Mouse (Mus musculus) urinary bladder, postnatal 10 days (tissue): Measurements from ENCODE around the gene Rpn1.

Experiments used
- DNase-seq: peaks from one replicate; pipeline ENCODE4 v3.0.0; 2022; ENCODE audit warnings: low spot score

Gene Rpn1

DNA sequence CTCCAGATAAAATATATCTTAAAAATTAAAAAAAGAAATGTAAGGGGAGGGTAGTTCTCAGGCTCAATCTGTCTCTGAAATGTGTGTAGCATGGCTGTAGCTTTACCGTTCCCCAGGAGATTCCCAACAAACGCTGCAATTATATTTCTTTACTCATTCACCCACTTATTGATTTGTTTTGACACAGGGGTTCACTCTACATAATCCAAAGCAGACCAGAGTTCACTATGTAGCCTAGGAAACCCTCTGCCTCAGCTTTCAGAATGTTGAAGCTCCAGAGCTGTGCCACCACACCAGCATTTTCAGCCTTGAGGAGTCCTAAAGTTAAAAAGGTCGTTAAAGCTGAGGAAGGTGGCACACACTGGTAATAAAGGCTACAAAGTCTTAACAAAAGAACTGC lies 18.3 kb upstream of the Rpn1 start:
- no peak for DNase-seq

DNA sequence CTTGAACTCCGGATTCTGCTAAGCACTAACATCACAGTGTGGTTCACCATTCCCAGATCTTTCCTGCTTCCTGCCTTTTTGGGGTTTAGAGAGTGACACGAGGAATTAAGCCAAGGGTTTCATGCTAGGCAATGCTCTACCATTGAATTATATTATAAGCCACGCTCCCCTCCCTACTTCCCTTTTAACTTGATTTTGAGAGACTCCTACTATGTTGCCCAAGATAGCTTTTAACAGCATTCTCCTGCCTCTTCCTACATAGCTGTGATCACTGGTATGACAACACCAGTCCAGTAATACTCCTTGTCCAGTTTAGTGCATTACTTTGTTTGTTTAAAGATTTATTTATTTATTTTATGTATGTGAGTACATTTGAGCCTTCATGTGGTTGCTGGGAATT lies 16.6 kb upstream of the Rpn1 start:
- DNase-seq, result no peak

DNA sequence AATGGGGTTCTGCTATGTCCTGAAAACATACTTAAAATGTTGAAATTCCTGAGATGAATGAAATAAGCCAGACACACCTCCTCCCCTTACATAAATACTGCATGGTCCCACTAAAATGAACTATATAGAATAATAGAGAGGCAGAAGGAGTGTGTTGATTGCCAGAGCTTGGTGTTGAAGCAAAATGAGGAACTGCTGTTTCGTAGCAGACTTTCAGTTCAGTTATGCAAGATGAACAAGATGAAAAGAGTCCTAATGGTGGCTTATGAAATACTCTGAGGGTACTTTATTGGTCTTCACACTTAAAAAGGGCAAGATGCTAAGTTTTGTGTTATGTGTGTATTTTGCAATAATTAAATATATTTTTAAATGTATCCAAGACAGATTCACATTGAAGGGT lies 15.5 kb upstream of the Rpn1 start:
- DNase-seq, result no peak

DNA sequence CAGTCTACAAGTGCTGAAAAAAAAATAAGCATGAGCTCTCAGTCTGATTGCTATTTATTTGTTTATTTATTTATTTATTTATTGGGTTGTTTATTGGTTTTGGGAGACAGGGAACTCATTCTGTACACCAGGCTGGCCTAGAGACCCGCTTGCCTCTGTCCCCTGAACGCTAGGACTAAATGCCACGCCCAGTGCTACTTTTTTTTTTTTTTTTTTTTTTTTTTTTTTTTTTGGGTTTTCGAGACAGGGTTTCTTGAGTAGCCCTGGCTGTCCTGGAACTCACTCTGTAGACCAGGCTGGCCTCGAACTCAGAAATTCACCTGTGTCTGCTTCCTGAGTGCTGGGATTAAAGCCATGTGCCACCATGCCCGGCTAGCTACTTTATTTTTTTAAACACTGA lies 13.8 kb upstream of the Rpn1 start:
- no peak for DNase-seq

DNA sequence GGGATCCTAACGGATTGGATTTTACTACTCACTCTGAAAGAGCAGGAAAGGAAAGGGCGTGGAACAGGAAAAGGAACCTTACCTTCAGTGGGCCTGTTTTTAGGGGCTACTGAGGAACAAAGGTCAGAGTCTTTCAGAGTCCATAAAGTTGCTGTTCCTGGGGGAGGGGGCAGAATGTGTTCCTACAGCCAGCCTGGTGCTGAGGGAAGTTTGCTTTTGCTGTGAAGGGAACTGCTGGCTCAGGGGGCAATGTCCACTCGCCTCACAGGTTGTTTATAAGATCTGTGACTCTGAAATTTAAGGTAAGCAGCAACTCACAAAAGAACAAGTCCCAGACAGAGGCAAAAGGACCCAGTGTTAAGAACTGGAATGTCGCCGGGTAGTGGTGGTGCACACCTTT lies 13.1 kb upstream of the Rpn1 start:
- DNase-seq, result no peak

DNA sequence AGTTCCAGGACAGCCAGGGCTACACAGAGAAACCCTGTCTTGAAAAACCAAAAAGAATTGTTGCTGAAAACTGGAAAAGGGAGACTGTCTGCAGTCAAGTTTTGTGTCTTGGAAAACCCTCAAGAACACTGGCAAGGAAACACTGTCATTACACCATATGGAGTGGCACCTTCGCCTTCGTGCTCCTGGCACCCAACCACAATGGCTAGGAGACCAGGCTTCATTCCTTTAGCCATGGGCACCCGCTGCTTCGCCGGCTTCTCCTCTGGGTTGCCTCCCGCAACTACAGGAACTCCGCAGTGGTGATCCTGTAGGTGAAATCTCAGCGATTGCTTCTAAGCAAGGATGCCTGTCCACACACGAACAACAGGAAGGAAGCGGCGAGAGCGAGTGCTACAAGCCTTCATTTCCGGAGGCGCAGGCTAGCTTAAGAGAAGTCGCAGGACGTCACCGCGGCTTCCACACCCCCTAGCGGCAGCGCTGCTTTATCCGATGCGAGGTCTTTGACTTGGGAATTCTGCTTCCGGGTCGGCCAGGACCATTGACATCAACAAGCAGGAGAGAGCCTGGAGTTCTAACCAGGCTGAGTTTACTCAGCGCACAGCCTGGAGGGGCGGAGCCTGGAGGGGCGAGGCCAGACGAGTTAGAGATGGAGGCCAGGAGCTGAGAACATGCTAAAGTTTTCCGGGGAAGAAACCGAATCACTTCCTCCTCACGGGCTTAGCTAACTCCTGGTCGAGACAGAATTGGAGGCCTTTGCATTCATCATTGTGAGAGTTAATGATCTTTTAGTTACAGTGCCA lies 9.3 kb upstream of the Rpn1 start:
- peak; percentile 83 for DNase-seq

DNA sequence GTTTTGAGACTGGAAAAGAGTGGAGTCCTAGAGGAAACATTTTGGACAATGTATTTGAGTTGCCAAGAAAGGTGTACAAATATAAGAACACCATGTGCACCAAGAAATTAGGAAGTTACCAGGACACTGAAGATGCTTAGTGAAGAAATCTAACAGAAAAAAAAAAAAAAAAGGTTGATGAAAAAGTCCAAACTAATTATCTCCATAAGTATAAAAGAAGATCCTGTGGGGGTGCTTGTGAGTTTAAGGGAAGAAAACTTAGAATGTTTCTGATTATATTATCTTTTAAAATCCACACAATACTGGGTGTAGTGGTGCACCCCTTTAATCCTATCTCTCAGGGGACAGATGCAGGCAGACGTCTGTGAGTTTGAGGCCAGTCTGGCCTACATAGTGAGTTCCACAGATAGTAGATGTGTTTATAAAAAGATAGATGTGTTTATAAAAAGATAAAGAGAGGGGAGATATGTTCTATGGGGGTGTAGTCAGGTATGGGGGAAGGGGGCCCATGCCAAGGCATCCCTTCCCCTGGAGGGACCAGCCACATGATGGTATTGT lies 8.2 kb upstream of the Rpn1 start:
- DNase-seq, result no peak

DNA sequence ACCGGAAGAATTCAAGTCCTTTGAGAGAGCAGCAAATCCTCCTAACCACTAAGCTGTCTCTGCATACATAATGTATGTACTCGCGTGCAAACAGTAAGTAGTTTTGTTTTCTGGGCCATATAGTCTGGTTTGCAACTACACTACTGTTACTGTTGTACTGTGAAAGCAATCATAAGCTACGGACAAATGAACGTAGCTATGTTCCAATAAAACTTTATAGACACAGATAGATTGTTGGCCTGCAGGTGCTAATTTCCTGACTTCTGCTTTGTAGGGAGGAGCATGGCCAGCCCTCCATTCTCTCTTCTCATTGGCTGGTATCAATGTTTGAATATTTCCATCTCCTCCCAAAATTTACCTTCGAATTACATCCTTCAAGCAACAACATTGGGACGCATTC lies 1.2 kb upstream of the Rpn1 start:
- DNase-seq, result no peak

DNA sequence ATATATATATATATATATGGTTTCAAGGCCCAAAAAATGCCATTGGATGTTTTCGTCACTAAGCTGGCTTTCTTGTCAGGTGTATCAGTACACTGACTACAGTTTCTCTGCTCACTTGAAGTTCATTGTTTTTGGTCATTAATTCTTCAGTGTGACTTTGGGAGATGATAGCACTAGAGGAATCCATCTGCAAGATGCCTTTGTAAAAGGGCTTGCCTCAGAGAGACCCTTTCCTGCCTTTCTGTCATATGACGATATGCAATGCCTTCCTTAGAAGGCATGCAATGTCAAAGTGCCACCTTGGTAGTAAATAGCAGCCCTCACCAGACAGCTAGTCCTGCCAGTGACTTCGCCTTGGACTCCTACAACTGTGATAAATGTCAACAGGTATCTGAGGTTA lies 610 bp upstream of the Rpn1 start:
- DNase-seq, result no peak

DNA sequence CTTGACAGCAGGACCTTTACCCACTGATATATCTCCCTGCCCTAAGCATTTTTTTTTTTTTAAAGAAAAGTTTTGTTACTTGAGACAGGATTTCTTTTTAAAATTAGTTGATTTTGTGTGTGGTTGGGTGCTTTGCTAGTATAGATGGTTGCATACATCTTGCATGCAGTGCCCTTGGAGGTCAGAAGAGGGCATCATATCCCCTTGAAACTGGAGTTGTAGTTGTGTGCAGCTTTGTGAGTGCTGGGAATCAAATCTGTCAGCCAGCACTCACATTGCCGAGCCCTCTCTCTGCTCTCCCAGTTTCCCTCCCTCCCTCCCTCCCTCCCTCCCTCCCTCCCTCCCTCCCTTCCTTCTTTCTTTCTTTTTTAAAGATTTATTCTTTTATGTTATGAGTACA lies 4.7 kb downstream of the Rpn1 start:
- DNase-seq, result no peak

DNA sequence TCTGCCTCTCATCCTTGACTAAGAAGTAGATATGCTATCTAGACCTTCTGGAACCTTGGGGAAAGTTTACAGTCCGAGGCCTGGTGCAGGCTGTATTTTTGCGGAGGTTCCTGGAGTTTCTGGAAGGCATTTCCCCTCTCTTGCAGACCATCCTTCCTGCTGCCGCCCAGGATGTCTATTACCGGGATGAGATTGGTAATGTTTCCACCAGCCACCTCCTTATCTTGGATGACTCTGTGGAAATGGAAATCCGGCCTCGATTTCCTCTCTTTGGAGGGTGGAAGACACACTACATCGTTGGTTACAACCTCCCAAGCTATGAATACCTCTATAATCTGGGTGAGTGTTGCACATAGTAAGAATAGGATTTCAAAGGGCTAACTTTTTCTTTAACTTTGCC lies 11.1 kb downstream of the Rpn1 start:
- DNase-seq, result no peak

DNA sequence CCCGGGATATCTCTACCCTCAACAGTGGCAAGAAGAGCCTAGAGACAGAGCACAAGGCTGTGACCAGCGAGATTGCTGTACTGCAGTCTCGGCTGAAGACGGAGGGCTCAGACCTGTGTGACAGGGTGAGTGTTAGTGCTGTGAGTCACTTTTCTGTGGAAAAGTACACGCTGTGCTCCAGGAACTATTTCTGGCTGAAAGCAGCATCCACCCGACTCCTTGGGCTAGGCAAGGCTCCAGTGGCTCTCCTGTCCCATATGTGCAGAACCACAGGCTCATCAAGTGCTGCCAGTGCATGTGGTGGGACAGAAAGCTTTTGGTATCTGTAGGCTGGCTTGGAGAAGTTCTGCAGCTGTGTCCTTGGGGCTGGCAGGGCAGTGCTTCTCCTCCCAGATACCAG lies 17.8 kb downstream of the Rpn1 start:
- DNase-seq, result no peak

DNA sequence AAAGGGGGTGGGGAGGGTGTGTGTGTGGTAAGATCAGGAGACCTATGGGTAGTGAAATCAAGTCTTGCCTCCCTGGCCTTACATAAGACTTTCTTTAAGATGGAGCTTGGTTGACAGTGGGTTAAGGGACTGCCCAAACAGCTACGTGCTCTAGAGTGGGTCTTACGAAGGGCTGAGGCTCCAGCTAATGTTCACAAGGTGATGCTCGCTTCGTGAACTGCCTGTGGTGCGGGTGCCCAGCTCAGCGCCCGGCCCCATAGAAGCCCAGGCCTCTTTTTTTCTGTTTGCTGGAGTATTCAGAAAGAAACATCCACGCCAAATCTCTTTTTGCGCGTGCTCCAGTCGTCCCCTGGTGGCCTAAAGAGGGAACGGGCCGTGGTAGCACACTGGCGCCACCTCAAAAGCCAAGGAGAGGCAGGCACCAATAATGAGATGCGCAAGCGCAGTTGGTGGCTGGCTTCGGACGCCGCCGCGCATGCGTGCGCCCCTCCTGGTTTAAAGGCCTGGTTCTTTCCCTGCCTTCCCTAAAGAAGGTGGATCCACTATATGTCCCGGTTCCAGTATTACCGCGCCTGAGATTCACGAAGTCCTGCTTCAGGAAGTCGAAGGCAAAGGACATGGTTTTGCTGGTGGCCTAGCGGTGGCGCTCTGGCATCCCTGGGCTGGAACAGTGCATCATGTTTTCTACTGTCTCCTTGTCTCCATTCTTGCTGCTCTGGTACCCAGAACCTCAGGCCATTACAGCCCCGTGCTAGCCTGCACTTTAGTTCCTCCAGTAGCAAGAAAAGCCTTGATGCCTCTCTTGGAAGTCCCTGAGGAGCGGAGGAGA lies 21.7 kb downstream of the Rpn1 start:
- DNase-seq, result peak; percentile 71

DNA sequence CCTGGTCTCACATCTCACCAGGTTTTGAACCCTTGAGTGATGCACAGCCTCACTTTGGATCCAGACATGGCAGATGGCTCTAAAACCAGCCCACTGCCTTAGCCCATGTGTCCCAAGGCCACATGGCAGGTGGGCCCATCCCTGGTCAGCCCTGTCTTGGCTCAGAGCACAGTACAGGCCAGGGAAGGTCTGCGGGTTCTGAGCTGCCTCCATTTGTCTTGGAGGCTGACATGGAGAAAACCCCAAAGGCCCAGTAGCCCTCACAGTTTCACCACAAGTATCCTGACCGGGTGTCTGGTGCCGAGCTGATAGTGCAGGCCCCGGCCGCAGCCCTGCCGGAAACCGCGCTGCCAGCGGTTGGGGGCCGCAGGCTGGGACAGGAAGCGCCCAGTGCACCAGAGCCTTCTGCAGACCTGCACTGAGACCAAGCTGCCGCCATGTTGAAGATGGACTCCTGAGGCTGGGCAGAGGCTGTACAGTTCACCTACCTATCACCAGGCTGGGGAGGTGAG lies 22.4 kb downstream of the Rpn1 start:
- DNase-seq, result no peak

DNA sequence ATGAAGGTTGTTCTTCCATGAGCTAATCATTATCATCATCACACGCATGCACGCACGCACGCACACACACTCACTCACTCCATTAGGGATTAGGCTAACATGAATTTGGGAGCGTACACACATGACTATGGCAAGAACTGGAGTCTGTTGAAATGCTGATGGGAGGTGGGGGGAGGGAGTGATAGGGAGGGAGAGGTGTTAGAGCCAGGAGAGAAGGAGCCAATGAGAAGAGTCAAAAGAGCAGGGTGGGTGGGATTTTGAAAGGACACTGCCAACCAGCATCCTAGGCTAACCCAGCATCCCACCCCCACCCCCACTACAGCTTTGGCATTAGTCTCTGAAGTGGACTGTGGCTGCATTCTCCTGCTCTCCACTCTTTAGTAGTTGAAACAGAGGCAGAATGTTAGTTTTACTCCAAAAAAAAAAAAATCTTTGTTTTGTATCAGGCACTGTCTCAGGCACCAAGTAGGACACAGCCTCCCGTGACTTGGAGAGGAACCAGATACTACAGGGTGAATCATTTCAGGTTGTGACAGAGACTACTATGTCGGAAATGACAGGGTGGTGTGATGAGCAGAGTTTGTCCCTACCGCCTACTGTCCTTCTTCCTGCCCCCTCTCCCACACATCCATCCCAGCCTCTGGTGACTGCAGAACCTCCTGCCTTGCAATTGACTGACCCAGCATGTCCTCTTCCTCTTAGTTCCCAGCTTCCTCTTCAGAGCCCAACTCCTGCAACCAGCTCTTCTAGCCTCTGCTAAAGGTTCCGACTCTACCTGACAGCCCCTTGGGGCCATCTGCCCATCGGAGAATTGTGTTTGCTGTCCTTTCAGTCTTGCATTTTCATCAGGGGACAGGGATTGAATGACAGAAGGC lies 23.6 kb downstream of the Rpn1 start:
- DNase-seq, result no peak

DNA sequence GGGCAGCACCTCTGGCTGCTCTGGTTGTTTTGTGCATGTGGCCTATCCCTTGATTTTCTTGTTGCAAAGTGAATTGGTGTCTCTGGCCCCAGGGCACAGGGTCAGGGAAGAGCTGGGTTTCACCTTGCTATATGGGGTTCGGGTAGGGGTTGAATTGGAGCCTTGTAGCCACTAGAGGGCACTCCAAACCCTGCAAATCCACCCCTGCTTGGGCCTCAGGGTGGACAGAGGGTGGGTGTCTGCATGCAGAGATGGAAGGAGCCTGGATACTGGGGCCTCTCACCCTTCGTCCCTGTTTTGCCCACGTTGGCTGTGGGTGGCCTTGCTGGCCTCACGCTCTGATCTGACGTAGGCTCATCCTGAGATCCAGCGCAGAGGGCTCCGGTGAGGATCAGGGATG lies 28.9 kb downstream of the Rpn1 start:
- DNase-seq, result no peak

DNA sequence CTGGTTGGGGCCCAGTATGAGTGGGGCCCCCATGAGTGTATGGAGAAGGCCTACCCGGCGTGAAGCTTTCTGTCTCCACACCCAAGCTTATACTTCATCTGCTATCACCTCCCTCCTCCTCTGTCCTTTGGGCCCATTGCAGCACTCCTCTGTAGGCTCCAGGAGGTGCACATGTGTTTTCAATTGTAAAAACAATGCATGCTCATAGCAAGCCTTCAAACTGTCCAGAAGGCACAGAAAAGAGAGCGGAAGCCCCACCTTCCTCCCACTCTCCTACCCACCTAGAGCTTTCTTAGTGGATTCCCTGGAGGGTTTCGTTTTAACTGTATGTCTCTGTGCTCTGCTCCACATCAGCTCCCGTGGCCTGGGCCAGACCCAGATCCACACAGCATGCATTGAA lies 30.1 kb downstream of the Rpn1 start:
- no peak for DNase-seq

DNA sequence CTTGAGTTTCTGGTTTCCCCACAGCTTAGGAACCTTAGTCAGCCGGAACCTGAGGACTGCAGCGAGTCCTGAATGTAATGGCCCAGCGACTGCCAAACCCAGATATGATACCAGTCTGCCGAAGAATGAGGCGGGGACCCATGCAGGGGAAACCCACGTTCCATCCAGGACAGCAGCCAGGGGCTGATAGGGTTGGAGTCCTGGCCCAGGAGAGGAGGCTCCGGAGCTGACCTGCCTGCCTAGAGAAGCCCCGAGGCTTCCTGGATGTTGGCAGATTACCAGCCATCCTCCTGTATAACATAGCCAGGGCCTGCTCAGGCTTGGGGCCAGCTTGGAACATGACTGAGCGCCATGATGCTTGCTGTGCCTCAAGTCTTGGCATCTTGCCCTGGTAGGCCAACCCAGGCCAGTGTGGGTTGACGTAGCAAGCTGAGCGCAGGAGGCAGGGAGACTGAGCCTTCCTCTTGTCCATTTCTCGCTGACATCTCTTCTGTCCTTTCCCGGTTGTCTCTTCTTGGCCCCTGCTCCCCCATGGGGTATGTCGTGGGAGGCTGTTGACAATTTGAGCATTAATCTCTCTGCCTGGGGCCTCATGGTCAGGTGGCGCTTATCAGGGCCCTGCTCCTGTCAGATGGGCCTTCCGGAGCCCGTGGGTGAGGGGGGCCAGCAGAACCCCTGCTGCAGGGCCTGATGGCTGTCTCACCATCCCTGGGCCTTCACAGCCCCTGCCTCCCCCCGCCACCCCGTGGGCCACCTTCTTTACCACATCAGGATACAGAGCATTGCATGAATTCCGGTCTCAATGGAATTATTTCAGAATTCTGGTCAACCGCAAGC lies 32.3 kb downstream of the Rpn1 start:
- DNase-seq, result no peak

DNA sequence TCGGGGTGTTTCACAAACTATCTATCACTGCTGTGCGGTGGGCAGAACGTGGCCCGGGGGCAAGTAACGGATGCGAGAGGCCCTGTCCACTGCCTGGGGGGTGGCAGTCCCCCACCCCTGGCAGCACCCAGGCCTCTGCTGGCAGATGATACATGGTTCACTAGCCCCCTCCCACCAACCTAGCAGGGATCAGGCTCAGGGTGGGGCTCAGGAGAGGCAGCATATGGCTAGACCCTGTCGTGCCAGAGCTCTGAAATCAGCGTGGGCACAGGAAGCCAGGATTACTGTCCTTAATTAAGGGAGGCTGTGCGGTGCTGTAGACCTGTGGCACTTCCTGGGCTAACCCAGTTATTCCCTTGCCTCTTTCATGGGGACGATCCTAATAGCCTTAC lies 32.9 kb downstream of the Rpn1 start:
- no peak for DNase-seq

DNA sequence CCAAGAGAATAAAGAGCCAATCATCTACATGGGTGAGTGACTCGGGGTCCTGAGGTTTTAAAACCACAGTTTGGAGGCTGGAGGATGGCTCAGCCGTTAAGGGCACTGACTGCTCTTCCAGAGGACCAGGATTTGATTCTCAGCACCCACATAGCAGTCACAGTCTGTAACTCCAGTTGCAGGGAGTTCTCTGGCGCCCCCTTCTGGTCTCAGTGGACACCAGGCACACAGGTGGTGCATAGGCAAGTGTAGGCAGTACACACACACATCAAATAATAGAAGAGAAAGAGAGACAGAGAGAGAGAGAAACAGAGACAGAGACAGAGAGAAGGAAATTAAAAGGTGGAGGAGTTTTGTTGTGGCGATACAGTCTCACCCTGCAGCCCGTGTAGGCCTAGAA lies 35.0 kb downstream of the Rpn1 start:
- DNase-seq, result no peak

DNA sequence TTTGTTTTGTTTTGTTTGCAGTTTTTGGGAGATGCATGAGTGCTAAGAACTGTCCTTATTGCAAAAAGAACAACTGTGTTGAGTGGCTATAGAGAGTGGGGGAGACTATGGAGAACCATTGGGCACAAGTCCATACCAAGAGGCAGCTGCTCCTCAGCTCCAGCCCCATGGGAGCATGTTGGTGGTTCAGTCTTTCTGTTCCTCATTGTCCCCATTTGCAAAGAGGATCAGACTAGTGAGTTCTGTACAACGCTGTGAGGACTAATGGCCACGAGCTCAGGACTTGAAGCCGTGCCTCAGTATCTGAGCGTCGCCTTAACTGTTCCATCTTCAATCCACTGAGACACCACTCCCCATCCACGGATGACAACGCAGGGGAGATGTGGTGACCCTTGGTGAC lies 36.5 kb downstream of the Rpn1 start:
- no peak for DNase-seq
